Mouse (Mus musculus) cortical plate, adult 2 months (tissue): ENCODE data around the gene Nit1.

Experiments used
- CTCF ChIP-seq: fragments of 200-500 bp; IDR thresholded peaks from 2 replicates; pipeline ENCODE4 v1.5.1; 2011; ENCODE audit warnings: mild to moderate bottlenecking, control low read depth, low read length; ENCODE audit not compliant: insufficient read depth; ENCODE audit errors: extremely low read depth
- POLR2A ChIP-seq: fragments of 200-500 bp; IDR thresholded peaks from 2 replicates; pipeline ENCODE4 v1.6.1; 2011; ENCODE audit warnings: mild to moderate bottlenecking, low read length, control low read depth; ENCODE audit not compliant: insufficient read depth; ENCODE audit errors: extremely low read depth

- no peak for TF ChIP-seq CTCF
- peak; percentile 67 for TF ChIP-seq POLR2A
These were observed 16.5 kb downstream of the Nit1 start, which contains the start of gene Dedd for GRCm38 (mm10) chr1:171328839-171329432.
